Mouse (Mus musculus): ENCODE results near the gene Atp6v1c2. TPM values are rescaled to one million over a fixed set of nuclear protein-coding genes. Genes with fewer than 3 reads are reported as not detected.

The Atp6v1c2 gene
- polyA plus RNA-seq, 1 experiment from 2014 or later, result 8.7 TPM

DNA sequence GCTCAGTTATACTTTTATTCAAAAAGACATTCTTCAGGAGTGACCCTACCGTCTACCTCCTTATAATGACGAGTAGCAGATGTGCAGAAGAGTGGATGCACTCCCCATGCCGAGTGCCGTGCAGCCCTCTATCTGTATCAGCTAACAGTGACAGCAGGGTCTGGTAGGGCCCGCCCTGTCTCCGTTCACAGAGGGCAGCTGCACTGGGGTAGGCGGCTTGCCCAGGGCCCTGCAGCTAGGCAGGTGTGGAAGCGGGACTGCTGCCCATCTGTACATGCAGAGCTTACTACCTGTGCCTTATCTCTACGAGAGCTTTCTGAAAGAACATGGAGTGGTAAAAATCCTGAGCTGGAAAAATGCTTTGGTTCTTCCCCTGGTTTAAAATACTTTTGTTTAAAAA, 30.9 kb upstream of the Atp6v1c2 start:
- H3K27me3 ChIP-seq, result no peaks in the 10 kb centered on the region
- no peak for ATAC-seq (ENCODE audit: insufficient number of reproducible peaks, low FRiP score, low TSS enrichment, low read depth)
- H3K9me3 ChIP-seq (replicated peaks), result no peaks in the 10 kb centered on the region
- no peaks in the 10 kb centered on the region for H3K4me1 ChIP-seq
- H3K4me3 ChIP-seq (replicated peaks), result no peak overlapping the region
- H3K27ac ChIP-seq (replicated peaks), result no peak overlapping the region
- no peak overlapping the region for H3K9ac ChIP-seq
- H3K36me3 ChIP-seq, result peaks cover 74% of the 10 kb centered on the region
- 56% methylated on average over 9 of the region's 9 CpGs for WGBS
- no peak overlapping the region for H3K4me2 ChIP-seq (replicated peaks)

DNA sequence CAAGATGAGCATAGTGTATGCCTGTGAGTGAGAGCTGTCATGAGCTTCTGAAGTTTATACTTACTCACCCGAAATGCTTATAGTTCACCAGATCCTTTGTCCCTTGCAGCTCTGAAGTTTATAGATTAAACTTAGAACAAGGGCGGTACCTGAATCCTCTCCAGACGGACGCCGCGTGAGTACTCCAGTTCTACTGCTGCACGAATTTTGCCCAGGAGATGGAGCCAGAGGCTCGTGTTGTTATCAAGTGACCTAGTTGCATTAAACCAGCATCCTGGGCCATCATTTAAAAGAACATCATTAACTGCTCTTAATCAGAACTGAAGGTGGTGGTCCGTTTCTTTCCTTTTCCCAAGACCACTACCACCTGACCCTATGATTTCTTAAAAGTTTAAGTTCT, 29.8 kb upstream of the Atp6v1c2 start:
- ATAC-seq (ENCODE audit: insufficient number of reproducible peaks, low FRiP score, low TSS enrichment, low read depth), result no peak
- H3K4me3 ChIP-seq (replicated peaks), result no peak overlapping the region
- H3K4me2 ChIP-seq (replicated peaks), result no peak overlapping the region
- 85% methylated on average over 9 of the region's 9 CpGs for WGBS
- no peak overlapping the region for H3K27ac ChIP-seq (replicated peaks)
- peaks cover 76% of the 10 kb centered on the region for H3K36me3 ChIP-seq
- no peaks in the 10 kb centered on the region for H3K4me1 ChIP-seq
- H3K27me3 ChIP-seq, result no peaks in the 10 kb centered on the region
- H3K9me3 ChIP-seq (replicated peaks), result no peaks in the 10 kb centered on the region
- no peak overlapping the region for H3K9ac ChIP-seq

DNA sequence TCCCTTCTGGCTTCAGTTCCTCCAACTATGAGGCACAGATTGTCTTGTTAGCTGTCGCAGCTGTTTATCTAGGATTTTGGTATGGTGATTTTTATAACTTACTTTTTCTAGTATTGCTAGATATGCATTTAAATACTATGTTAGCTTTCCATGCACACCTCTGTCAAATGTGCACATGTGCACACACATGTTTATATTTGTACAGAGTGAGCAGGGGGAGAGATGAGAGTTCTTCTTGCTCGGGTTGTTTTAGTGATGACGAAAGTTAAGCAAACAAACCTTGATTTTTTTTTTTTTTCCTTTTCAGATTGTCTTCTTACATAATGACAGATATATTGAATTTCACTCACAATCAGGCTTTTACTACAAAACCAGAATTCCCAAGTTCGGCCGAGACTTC, 28.6 kb upstream of the Atp6v1c2 start:
- Histone ChIP-seq H3K4me2 (replicated peaks) (no peak overlapping the region), H3K27me3 (no peaks in the 10 kb centered on the region), H3K36me3 (peaks cover 77% of the 10 kb centered on the region), H3K9ac (no peak overlapping the region), H3K27ac (replicated peaks) (no peak overlapping the region), H3K4me1 (no peaks in the 10 kb centered on the region), H3K9me3 (replicated peaks) (no peaks in the 10 kb centered on the region), H3K4me3 (replicated peaks) (no peak overlapping the region)
- no peak for ATAC-seq (ENCODE audit: insufficient number of reproducible peaks, low FRiP score, low TSS enrichment, low read depth)
- WGBS, result 92% methylated on average over 5 of the region's 5 CpGs

DNA sequence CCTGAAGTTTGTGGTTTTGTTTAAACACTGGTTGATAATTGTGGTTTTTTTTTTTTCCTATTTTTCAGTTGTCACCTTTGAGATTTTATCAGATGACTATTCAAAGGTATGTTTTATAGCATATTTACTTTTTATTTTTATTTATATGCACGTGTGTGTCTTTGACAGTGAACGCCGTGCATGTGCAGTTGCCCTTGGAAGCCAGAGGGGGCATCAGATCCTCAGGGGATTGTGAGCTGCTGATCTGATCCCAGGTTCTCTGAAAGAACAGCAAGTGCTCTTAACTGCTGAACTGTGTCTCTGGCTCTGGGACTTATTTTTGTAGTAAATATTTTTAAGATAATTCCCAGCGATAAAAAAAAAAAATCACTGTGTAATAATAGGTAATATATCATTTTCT, 27.7 kb upstream of the Atp6v1c2 start:
- H3K27ac ChIP-seq (replicated peaks), result no peak overlapping the region
- H3K36me3 ChIP-seq, result peaks cover 73% of the 10 kb centered on the region
- no peak overlapping the region for H3K4me3 ChIP-seq (replicated peaks)
- H3K4me1 ChIP-seq, result no peaks in the 10 kb centered on the region
- ATAC-seq (ENCODE audit: insufficient number of reproducible peaks, low FRiP score, low TSS enrichment, low read depth), result no peak
- no peaks in the 10 kb centered on the region for H3K9me3 ChIP-seq (replicated peaks)
- H3K4me2 ChIP-seq (replicated peaks), result no peak overlapping the region
- WGBS, result 85% methylated on average over 4 of the region's 4 CpGs
- H3K27me3 ChIP-seq, result no peaks in the 10 kb centered on the region
- H3K9ac ChIP-seq, result no peak overlapping the region

DNA sequence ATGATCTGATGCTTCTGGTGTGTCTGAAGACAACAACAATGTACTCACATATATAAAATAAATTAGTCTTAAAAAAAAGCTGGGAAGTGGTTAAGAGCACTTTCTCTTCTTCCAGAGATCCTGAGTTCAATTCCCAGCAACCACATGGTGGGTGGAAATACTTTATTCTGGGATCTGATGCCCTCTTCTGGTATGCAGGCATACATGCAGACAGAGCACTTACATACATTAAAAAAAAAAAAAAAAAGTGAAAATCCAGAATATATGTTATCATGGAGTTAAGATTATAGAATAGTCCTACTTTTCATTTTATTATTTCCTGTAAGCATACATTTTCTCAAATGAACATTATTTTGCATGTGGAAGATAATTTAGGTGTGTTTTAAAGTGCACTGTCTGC, 20.9 kb upstream of the Atp6v1c2 start:
- H3K9ac ChIP-seq, result no peak overlapping the region
- no peaks in the 10 kb centered on the region for H3K9me3 ChIP-seq (replicated peaks)
- no peaks in the 10 kb centered on the region for H3K27me3 ChIP-seq
- H3K4me3 ChIP-seq (replicated peaks), result no peak overlapping the region
- no peak overlapping the region for H3K4me2 ChIP-seq (replicated peaks)
- no peak for ATAC-seq (ENCODE audit: insufficient number of reproducible peaks, low FRiP score, low TSS enrichment, low read depth)
- peaks cover 12% of the 10 kb centered on the region for H3K4me1 ChIP-seq
- H3K36me3 ChIP-seq, result peaks cover 38% of the 10 kb centered on the region
- no peak overlapping the region for H3K27ac ChIP-seq (replicated peaks)

DNA sequence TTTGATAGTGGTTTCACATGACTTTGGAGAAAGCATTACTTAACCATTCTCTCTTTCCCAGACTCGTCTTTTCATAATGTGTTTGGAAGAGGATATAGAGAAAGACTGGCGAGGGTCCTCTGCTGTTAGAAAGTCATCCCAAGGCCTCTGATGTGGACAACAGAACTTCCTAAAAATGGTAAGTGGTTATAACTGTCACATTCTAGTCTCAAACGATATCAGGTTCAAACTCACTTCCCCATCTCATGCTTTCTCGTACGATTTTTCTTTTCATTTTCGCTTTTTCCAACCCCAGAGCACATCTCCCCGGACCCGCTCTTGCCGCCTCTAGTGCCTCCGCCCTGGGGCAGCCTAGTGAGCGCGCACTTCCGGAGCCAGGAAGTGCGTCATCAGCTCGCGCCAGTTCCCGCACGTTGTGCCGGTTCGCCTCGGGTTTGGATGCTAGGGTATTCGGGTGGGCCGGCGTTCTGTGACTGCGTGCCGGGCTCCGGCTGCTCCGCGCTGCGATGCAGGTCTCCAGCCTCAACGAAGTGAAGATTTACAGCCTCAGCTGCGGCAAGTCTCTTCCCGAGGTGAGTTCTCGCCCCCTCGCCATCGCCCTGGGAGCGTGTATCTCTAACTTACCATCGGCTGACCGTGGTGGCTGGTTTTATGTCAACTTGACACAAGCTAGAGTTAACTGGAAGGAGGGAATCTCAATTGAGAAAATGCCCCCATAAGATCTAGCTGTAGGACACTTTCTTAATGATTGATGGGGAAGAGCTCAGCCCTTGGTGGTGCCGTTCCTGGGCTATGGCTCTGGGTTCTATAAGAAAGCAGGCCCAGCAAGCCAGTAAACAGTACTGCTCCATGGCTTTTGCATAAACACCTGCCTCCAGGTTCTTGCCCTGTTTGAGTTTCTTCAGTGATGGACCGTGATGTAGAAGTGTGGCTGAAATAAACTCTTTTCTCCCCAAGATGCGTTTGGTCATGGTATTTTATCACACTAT, 19.2 kb upstream of the Atp6v1c2 start, which contains the start of gene Nol10:
Nol10 (plus strand) TSS at position 411 of the 989 bp plus-strand sequence.
- peak within 1 kb of the TSS; percentile 55 for H3K27ac ChIP-seq (replicated peaks)
- H3K4me1 ChIP-seq, result peaks cover 12% of the 10 kb centered on the region
- peak within 1 kb of the TSS; percentile 63 for H3K9ac ChIP-seq
- peaks cover 21% of the 10 kb centered on the region for H3K36me3 ChIP-seq
- H3K9me3 ChIP-seq (replicated peaks), result no peaks in the 10 kb centered on the region
- under 1% methylated on average over 42 of the region's 42 CpGs for WGBS
- peak; percentile 93 for ATAC-seq (ENCODE audit: insufficient number of reproducible peaks, low FRiP score, low TSS enrichment, low read depth)
- no peaks in the 10 kb centered on the region for H3K27me3 ChIP-seq
- H3K4me3 ChIP-seq (replicated peaks), result peak within 1 kb of the TSS; percentile 92
- peak within 1 kb of the TSS; percentile 74 for H3K4me2 ChIP-seq (replicated peaks)

DNA sequence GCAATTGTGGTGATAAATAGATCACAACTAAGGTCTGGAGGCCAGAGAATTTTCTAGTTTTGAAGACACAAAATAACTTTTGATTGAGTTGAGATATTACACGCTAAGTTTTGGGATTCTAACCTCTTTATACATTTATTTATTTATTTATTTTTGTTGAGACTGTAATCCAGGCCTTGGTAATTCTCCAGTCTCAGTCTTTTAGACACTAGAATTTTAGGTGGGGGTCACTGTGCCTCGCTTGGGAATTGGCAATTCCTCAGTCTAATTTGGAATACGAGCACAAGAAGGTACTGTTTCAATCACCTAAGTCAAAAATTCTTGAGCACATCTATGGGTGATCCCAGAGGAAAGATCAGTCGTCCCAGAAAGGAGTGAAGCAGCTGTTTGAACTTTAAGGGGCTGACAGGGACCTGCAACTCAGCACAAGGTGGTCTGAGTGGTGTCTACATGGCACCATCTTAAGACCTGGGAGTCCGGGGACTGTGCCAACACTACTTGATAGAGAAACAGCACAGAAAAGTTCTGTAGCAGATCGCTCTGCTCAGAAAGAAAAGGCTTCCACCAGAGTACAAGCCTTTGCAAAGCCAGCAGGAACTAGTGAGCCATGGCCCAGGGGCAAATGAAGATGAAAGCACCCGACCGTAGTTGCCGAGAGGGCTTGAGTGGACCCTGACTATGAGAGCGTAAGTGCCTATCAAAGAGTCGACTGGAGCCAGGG, 18.3 kb upstream of the Atp6v1c2 start:
- Histone ChIP-seq H3K9ac (peak overlapping the region; percentile 63), H3K27me3 (no peaks in the 10 kb centered on the region), H3K27ac (replicated peaks) (peak overlapping the region; percentile 55), H3K4me1 (peaks cover 12% of the 10 kb centered on the region), H3K36me3 (peaks cover 15% of the 10 kb centered on the region; the same call in 1 of the 2 replicates), H3K9me3 (replicated peaks) (no peaks in the 10 kb centered on the region), H3K4me2 (replicated peaks) (peak overlapping the region; percentile 74), H3K4me3 (replicated peaks) (peak overlapping the region; percentile 92)
- peak; percentile 2; the same call in 1 of the 2 replicates for ATAC-seq (ENCODE audit: insufficient number of reproducible peaks, low FRiP score, low TSS enrichment, low read depth)
- WGBS, result 31% methylated on average over 11 of the region's 11 CpGs

DNA sequence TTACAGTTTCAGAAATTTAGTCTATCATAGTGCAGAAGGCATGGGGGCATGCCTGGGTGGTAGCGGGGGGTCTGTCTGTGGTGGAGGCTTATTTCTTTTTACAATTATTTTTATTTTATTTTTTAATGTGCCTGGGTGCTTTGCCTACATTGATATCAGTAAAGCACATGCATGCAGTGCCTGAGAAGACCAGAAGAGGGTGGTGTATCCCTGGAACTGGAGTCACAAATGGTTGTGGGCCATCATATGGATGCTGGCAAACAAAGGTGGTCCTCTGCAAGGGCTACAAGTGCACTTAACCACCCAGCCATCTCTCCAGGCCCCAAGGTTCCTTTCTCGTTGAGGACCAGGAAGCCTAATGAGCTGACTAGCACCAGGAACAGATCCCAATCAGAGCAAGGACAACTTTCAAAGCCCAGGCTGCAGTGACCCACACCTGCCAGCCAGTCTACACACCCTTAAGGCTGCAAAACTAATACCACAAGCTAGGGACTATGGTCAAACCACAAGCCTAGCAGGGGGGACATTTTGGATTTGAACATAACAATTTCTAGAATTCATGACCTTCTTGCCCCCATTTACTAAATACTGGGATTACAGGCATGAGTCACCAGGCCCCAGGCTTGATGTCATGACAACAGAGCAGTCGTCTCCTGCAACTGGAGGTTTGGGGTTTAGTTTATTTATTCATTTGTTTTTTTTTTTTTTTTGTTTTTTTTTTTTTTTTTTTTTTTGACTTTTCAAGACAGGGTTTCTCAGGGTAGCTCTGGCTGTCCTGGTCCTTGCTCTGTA, 10.2 kb upstream of the Atp6v1c2 start:
- ATAC-seq (ENCODE audit: insufficient number of reproducible peaks, low FRiP score, low TSS enrichment, low read depth), result no peak
- Histone ChIP-seq H3K9ac (no peak overlapping the region), H3K4me2 (replicated peaks) (no peak overlapping the region), H3K4me1 (no peaks in the 10 kb centered on the region), H3K36me3 (no peaks in the 10 kb centered on the region), H3K27me3 (no peaks in the 10 kb centered on the region), H3K27ac (replicated peaks) (no peak overlapping the region), H3K4me3 (replicated peaks) (no peak overlapping the region), H3K9me3 (replicated peaks) (no peaks in the 10 kb centered on the region)
- WGBS, result 57% methylated on average over 3 of the region's 3 CpGs

DNA sequence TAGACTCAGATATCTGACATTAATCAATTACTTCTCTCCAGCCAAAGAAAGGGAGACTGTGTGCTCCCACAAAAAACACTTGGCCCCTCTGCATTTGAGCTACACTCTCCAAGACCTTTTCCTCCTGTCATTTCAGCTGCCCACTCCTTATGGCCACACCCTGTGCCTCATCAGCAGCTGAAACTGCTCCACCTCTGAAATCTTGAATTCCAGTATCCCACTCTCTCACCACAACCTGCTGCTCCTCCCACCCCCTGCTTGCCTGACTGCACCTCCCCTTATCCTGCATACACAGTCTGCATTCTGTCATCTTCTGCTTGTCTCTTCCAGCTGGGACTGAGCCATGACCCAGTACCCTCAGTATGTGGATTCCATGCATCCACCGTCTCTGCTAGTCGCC, 9.2 kb upstream of the Atp6v1c2 start:
- no peak overlapping the region for H3K9ac ChIP-seq
- H3K4me2 ChIP-seq (replicated peaks), result no peak overlapping the region
- 73% methylated on average over 2 of the region's 2 CpGs for WGBS
- no peaks in the 10 kb centered on the region for H3K9me3 ChIP-seq (replicated peaks)
- H3K4me1 ChIP-seq, result no peaks in the 10 kb centered on the region
- no peak for ATAC-seq (ENCODE audit: insufficient number of reproducible peaks, low FRiP score, low TSS enrichment, low read depth)
- H3K27me3 ChIP-seq, result no peaks in the 10 kb centered on the region
- no peaks in the 10 kb centered on the region for H3K36me3 ChIP-seq
- H3K27ac ChIP-seq (replicated peaks), result no peak overlapping the region
- no peak overlapping the region for H3K4me3 ChIP-seq (replicated peaks)

DNA sequence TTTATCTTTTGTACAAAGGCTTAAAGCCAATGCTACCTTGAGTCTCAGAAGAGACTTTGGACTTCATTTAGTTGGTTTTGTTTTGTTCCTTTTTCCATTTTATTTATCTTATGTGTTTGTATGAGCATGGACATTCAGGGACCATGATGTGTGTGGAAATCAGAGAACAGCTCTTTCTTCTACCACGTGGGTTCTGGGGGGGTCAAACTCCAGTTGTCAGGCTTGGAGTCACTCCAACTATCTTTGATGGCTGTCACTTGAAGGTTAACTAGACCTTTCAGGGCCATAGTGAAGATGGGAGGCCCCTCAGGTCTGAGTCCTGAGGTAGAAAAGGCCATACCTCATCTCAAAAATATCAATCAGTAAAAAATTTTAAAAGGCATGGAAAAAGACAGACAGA, 4.3 kb upstream of the Atp6v1c2 start:
- Histone ChIP-seq H3K4me2 (replicated peaks) (no peak overlapping the region), H3K4me3 (replicated peaks) (no peak overlapping the region), H3K36me3 (no peaks in the 10 kb centered on the region), H3K4me1 (no peaks in the 10 kb centered on the region), H3K9ac (no peak overlapping the region), H3K9me3 (replicated peaks) (no peaks in the 10 kb centered on the region), H3K27ac (replicated peaks) (no peak overlapping the region), H3K27me3 (no peaks in the 10 kb centered on the region)
- no peak for ATAC-seq (ENCODE audit: insufficient number of reproducible peaks, low FRiP score, low TSS enrichment, low read depth)
- 28% methylated on average over 1 of the region's 1 CpGs for WGBS

Data from embryonic facial prominence, embryonic 15.5 days (tissue).